Mouse (Mus musculus) bone marrow, adult 2 months (tissue): ENCODE results near the gene Raet1e.
"Not testable (repeated sequence)": the region's sequence is repeated elsewhere in the genome, so short reads cannot be mapped to it uniquely, and the experiment has no call there.

Experiments
- CTCF ChIP-seq: fragments of 200-500 bp; IDR thresholded peaks from 2 replicates; pipeline ENCODE4 v1.5.1; 2011; ENCODE audit warnings: low read length, control low read depth; ENCODE audit not compliant: control insufficient read depth, insufficient read depth
- POLR2A ChIP-seq: fragments of 200-500 bp; IDR thresholded peaks from 2 replicates; pipeline ENCODE4 v1.6.1; 2011; ENCODE audit warnings: low read depth, mild to moderate bottlenecking, control low read depth, low read length, borderline replicate concordance; ENCODE audit not compliant: control insufficient read depth

DNA sequence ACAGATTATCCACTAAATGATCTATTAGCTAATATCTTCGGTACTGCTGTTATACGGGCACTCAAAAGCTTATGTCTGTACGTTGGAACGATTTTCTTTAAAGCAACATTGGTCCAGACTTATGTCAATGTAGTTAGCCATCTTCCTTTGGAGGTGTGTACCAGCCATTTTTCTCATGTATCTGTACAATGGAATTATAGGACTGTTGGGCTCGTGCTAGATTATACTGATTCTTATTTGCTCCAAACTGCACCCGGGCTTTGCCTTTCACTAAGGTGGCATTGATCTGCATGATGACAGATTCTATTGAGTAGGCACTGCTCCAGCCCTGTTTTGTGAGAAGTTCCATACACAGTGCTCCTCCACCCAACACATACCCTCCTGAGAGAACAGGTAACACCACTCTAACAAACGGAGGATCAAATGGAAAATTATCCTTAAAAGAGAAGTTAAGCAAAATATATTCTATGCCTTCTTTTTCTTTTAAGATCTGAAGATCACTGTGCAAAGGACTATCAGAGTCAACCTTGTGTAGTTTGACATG is 5.2 kb upstream of the Raet1e start:
- TF ChIP-seq CTCF, POLR2A: not testable (repeated sequence)
